Mouse (Mus musculus) forebrain, embryonic 14.5 days (tissue): ENCODE results near the gene Krt4. TPM values are rescaled to one million over a fixed set of nuclear protein-coding genes. Genes with fewer than 3 reads are reported as not detected.

Experiments used
- ATAC-seq: fragments of 200-750 bp; cut with Nextera tagmentation; 2 replicates; pipeline ENCODE4 v1.8.0; 2017; ENCODE audit warnings: mild to moderate bottlenecking, moderate library complexity
- DNase-seq: peaks from one replicate; pipeline ENCODE4 v3.0.0-alpha.2; 2015; ENCODE audit warnings: low spot score
- H3K27ac ChIP-seq: fragments of 300-500 bp; sonication (generic); 2 replicates; pipeline ENCODE4 v1.5.1; 2014; ENCODE audit warnings: low read depth, mild to moderate bottlenecking, control low read depth, low read length, moderate library complexity
- H3K27me3 ChIP-seq: fragments of 300-500 bp; sonication (generic); replicated peaks from 2 replicates; pipeline ENCODE4 v1.6.1; 2014; ENCODE audit warnings: low read length, control low read depth, mixed read lengths; ENCODE audit not compliant: control insufficient read depth, insufficient read depth
- H3K36me3 ChIP-seq: fragments of 300-500 bp; sonication (generic); 2 replicates; pipeline ENCODE4 v1.6.1; 2014; ENCODE audit warnings: low read length, control low read depth; ENCODE audit not compliant: control insufficient read depth, insufficient read depth
- H3K4me1 ChIP-seq: fragments of 300-500 bp; sonication (generic); 2 replicates; pipeline ENCODE4 v1.6.1; 2014; ENCODE audit warnings: antibody characterized with exemption, low read length, control low read depth; ENCODE audit not compliant: control insufficient read depth, insufficient read depth
- H3K4me2 ChIP-seq: fragments of 300-500 bp; sonication (generic); 2 replicates; pipeline ENCODE4 v1.6.1; 2014; ENCODE audit warnings: mild to moderate bottlenecking, control low read depth, low read length
- H3K4me3 ChIP-seq: fragments of 300-500 bp; sonication (generic); 2 replicates; pipeline ENCODE4 v1.5.1; 2014; ENCODE audit warnings: low read depth, low read length, control low read depth
- H3K9ac ChIP-seq: fragments of 300-500 bp; sonication (generic); 2 replicates; pipeline ENCODE4 v1.6.1; 2014; ENCODE audit warnings: mild to moderate bottlenecking, low read length, control low read depth, moderate library complexity
- H3K9me3 ChIP-seq: fragments of 300-500 bp; sonication (generic); replicated peaks from 2 replicates; pipeline ENCODE4 v1.6.1; 2016; ENCODE audit warnings: low read length, control low read depth, mixed read lengths; ENCODE audit not compliant: control insufficient read depth
- WGBS: fragments of 180-500 bp; shearing (Covaris S2); extraction: QIAGEN DNeasy Blood & Tissue Kit; methylation state at CpG from one replicate; pipeline ENCODE4 v1.1.7; 2014; 5-methylcytosine and 5-hydroxymethylcytosine counted together
- polyA plus RNA-seq: library from polyadenylated mRNA; unstranded; fragments of >200 nt; fragmentation: Nextera tagmentation; extraction: Ambion mirVana; gene quantifications from 2 replicates; pipeline ENCODE4 v1.2.1, GENCODE M21; 2014

The Krt4 gene
- polyA plus RNA-seq, 1 experiment from 2014 or later: not detected

- ATAC-seq (no peak), DNase-seq (no peak)
- Histone ChIP-seq H3K9me3 (no peaks in the 10 kb centered on the region), H3K9ac (no peak overlapping the region), H3K4me1 (no peaks in the 10 kb centered on the region), H3K36me3 (no peaks in the 10 kb centered on the region), H3K27ac (no peak overlapping the region), H3K4me3 (no peak overlapping the region), H3K4me2 (no peak overlapping the region), H3K27me3 (no peaks in the 10 kb centered on the region)
- 63% methylated on average over 2 of the region's 2 CpGs for WGBS
Observed at GRCm38 (mm10) chr15:101916072-101916471, 8.5 kb downstream of the Krt4 start.

- no peak overlapping the region for H3K9ac ChIP-seq
- H3K27me3 ChIP-seq: no peaks in the 10 kb centered on the region
- no peak overlapping the region for H3K4me3 ChIP-seq
- no peaks in the 10 kb centered on the region for H3K4me1 ChIP-seq
- no peaks in the 10 kb centered on the region for H3K9me3 ChIP-seq
- H3K36me3 ChIP-seq: no peaks in the 10 kb centered on the region
- H3K27ac ChIP-seq: no peak overlapping the region
- 84% methylated on average over 5 of the region's 5 CpGs for WGBS
- DNase-seq (no peak), ATAC-seq (no peak)
- H3K4me2 ChIP-seq: no peak overlapping the region
Observed at GRCm38 (mm10) chr15:101904849-101905248, 19.7 kb downstream of the Krt4 start.

GRCm38 (mm10) chr15:101902171-101903149 is 22.1 kb downstream of the Krt4 start:
- Histone ChIP-seq H3K4me2 (no peak overlapping the region), H3K9me3 (no peaks in the 10 kb centered on the region), H3K36me3 (no peaks in the 10 kb centered on the region), H3K4me3 (no peak overlapping the region), H3K4me1 (no peaks in the 10 kb centered on the region), H3K27me3 (no peaks in the 10 kb centered on the region), H3K9ac (no peak overlapping the region), H3K27ac (no peak overlapping the region)
- ATAC-seq: no peak
- 68% methylated on average over 12 of the region's 12 CpGs for WGBS
- DNase-seq: no peak

- Histone ChIP-seq H3K4me2 (no peak overlapping the region), H3K4me1 (no peaks in the 10 kb centered on the region), H3K9me3 (no peaks in the 10 kb centered on the region), H3K27ac (no peak overlapping the region), H3K9ac (no peak overlapping the region), H3K4me3 (no peak overlapping the region), H3K27me3 (no peaks in the 10 kb centered on the region), H3K36me3 (no peaks in the 10 kb centered on the region)
- ATAC-seq: no peak
- DNase-seq: no peak
- WGBS: 95% methylated on average over 4 of the region's 4 CpGs
Observed at GRCm38 (mm10) chr15:101895216-101895615, 29.3 kb downstream of the Krt4 start.

GRCm38 (mm10) chr15:101892820-101893219 is 31.7 kb downstream of the Krt4 start, which contains the start of gene Krt76:
Gene Krt76 (minus strand): TSS chr15:101892920.
- Histone ChIP-seq H3K9ac (no peak within 1 kb of the TSS), H3K4me1 (no peaks in the 10 kb centered on the region), H3K4me2 (no peak within 1 kb of the TSS), H3K36me3 (no peaks in the 10 kb centered on the region), H3K9me3 (no peaks in the 10 kb centered on the region), H3K27me3 (no peaks in the 10 kb centered on the region), H3K4me3 (no peak within 1 kb of the TSS), H3K27ac (no peak within 1 kb of the TSS)
- WGBS: 48% methylated on average over 4 of the region's 4 CpGs
- DNase-seq: no peak
- ATAC-seq: no peak

GRCm38 (mm10) chr15:101879776-101880175 is 44.8 kb downstream of the Krt4 start:
- no peak overlapping the region for H3K4me2 ChIP-seq
- H3K27ac ChIP-seq: no peak overlapping the region
- ATAC-seq (no peak), DNase-seq (no peak)
- WGBS: 14% methylated on average over 11 of the region's 11 CpGs
- no peak overlapping the region for H3K4me3 ChIP-seq
- H3K27me3 ChIP-seq: no peaks in the 10 kb centered on the region
- H3K9me3 ChIP-seq: no peaks in the 10 kb centered on the region
- H3K36me3 ChIP-seq: no peaks in the 10 kb centered on the region
- H3K4me1 ChIP-seq: no peaks in the 10 kb centered on the region
- H3K9ac ChIP-seq: no peak overlapping the region

- Histone ChIP-seq H3K27ac (no peak overlapping the region), H3K9ac (no peak overlapping the region), H3K36me3 (no peaks in the 10 kb centered on the region), H3K4me3 (no peak overlapping the region), H3K4me2 (no peak overlapping the region), H3K4me1 (no peaks in the 10 kb centered on the region), H3K27me3 (no peaks in the 10 kb centered on the region), H3K9me3 (no peaks in the 10 kb centered on the region)
- ATAC-seq (no peak), DNase-seq (no peak)
- WGBS: 55% methylated on average over 2 of the region's 2 CpGs
Observed at GRCm38 (mm10) chr15:101878041-101878440, 46.5 kb downstream of the Krt4 start.

- WGBS: 78% methylated on average over 1 of the region's 1 CpGs
Observed at GRCm38 (mm10) chr15:101874383-101874782, 50.2 kb downstream of the Krt4 start.

GRCm38 (mm10) chr15:101873231-101873630 is 51.3 kb downstream of the Krt4 start:
- H3K27me3 ChIP-seq: no peaks in the 10 kb centered on the region
- H3K36me3 ChIP-seq: no peaks in the 10 kb centered on the region
- H3K9ac ChIP-seq: no peak overlapping the region
- H3K4me1 ChIP-seq: no peaks in the 10 kb centered on the region
- no peaks in the 10 kb centered on the region for H3K9me3 ChIP-seq
- no peak overlapping the region for H3K4me2 ChIP-seq
- ATAC-seq (no peak), DNase-seq (no peak)
- H3K4me3 ChIP-seq: no peak overlapping the region
- 57% methylated on average over 4 of the region's 4 CpGs for WGBS
- H3K27ac ChIP-seq: no peak overlapping the region

More at GRCm38 (mm10) chr15:101874383-101874782, 50.2 kb downstream of the Krt4 start:
- H3K4me2 ChIP-seq: no peak overlapping the region
- no peaks in the 10 kb centered on the region for H3K36me3 ChIP-seq
- DNase-seq (no peak), ATAC-seq (no peak)
- no peak overlapping the region for H3K27ac ChIP-seq
- no peak overlapping the region for H3K4me3 ChIP-seq
- no peaks in the 10 kb centered on the region for H3K4me1 ChIP-seq
- no peak overlapping the region for H3K9ac ChIP-seq
- no peaks in the 10 kb centered on the region for H3K9me3 ChIP-seq
- no peaks in the 10 kb centered on the region for H3K27me3 ChIP-seq
